Mouse (Mus musculus): ENCODE measurements at regions not wholly inside any gene's neighbourhood (a gene's known extent, or its start where the extent isn't known, plus 50 kb on each side); places are given as distances from the start of the nearest gene placed in this dataset.

- ATAC-seq (replicated peaks; ENCODE audit: low read depth, poor library complexity, severe bottlenecking), result no peak
These were observed 114.9 kb upstream of the Ahr start for GRCm38 (mm10) chr12:35649772-35650171.

- no peak for ATAC-seq (replicated peaks; ENCODE audit: low read depth, poor library complexity, severe bottlenecking)
These were observed 107.6 kb upstream of the Ahr start for GRCm38 (mm10) chr12:35642473-35642872.

GRCm38 (mm10) chr12:35641741-35642140 lies 106.9 kb upstream of the Ahr start:
- no peak for ATAC-seq (replicated peaks; ENCODE audit: low read depth, poor library complexity, severe bottlenecking)

- peak; percentile 72 for ATAC-seq (replicated peaks; ENCODE audit: low read depth, poor library complexity, severe bottlenecking)
These were observed 106.1 kb upstream of the Ahr start for GRCm38 (mm10) chr12:35640911-35641345.

- ATAC-seq (replicated peaks; ENCODE audit: low read depth, poor library complexity, severe bottlenecking), result no peak
These were observed 88.6 kb upstream of the Ahr start for GRCm38 (mm10) chr12:35623484-35623883.

GRCm38 (mm10) chr12:35614885-35615284 lies 80.0 kb upstream of the Ahr start:
- ATAC-seq (replicated peaks; ENCODE audit: low read depth, poor library complexity, severe bottlenecking), result no peak

- no peak for ATAC-seq (replicated peaks; ENCODE audit: low read depth, poor library complexity, severe bottlenecking)
These were observed 72.8 kb upstream of the Ahr start for GRCm38 (mm10) chr12:35607652-35608051.

GRCm38 (mm10) chr12:35603742-35604141 lies 68.9 kb upstream of the Ahr start:
- no peak for ATAC-seq (replicated peaks; ENCODE audit: low read depth, poor library complexity, severe bottlenecking)

GRCm38 (mm10) chr12:35602589-35602988 lies 67.8 kb upstream of the Ahr start:
- ATAC-seq (replicated peaks; ENCODE audit: low read depth, poor library complexity, severe bottlenecking), result no peak

- peak; percentile 83 for ATAC-seq (replicated peaks; ENCODE audit: low read depth, poor library complexity, severe bottlenecking)
These were observed 63.5 kb upstream of the Ahr start for GRCm38 (mm10) chr12:35598298-35598697.

GRCm38 (mm10) chr12:35592866-35593265 lies 58.0 kb upstream of the Ahr start:
- no peak for ATAC-seq (replicated peaks; ENCODE audit: low read depth, poor library complexity, severe bottlenecking)

All from common myeloid progenitor, adult 5-6 weeks (primary cell).